Mouse (Mus musculus): ENCODE measurements around the gene Trem1.

DNA sequence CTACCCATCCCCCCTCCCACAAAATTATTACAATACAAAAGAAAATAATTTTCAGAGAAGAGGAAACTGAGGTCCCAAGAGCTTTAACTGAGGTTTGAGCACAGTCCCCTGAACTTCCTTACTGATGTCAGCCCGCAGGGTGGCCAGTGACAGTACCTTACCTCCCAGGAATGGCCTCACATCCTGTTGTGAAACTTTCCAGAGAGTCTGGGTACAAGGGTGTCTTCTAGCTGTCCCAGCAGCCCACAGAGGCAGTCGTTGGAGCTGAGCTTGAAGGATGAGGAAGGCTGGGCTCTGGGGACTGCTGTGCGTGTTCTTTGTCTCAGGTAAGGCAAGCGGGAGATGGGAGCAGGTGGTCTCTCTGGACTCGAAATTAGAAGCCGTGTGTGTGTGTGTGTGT lies at the start of gene Trem1:
- TF ChIP-seq CTCF (conservative IDR thresholded peaks at IDR 0.05; ENCODE audit: low read length) (no peak), POU5F1 (IDR thresholded peaks at IDR 0.05; ENCODE audit: borderline replicate concordance, low read length) (no peak), NANOG (IDR thresholded peaks at IDR 0.05; ENCODE audit: borderline replicate concordance, low read length) (no peak)
